Mouse (Mus musculus) CH12.LX (cell line): ENCODE data around the gene Crtc3.

Experiments
- BHLHE40 ChIP-seq: IDR thresholded peaks from 2 replicates; pipeline ENCODE4 v1.6.1; 2011; ENCODE audit warnings: mild to moderate bottlenecking, low read depth, low read length, improper control_type of control experiment
- CHD2 ChIP-seq: IDR thresholded peaks from 2 replicates; pipeline ENCODE4 v1.6.1; 2011; ENCODE audit warnings: low read length, improper control_type of control experiment
- CTCF ChIP-seq, 2 experiments: IDR thresholded peaks in 1 of 2; conservative IDR thresholded peaks in 1 of 2; 2 replicates each; pipeline ENCODE4 v1.5.1; 2011 to 2012; ENCODE audit warnings: low read depth in 2 of 2, low read length in 2 of 2, improper control_type of control experiment in 1 of 2, inconsistent platforms in 1 of 2, mild to moderate bottlenecking in 1 of 2, moderate library complexity in 1 of 2
- ETS1 ChIP-seq: conservative IDR thresholded peaks from 2 replicates; pipeline ENCODE4 v1.6.1; 2012; ENCODE audit warnings: low read depth, mild to moderate bottlenecking, inconsistent platforms, low read length, improper control_type of control experiment, moderate library complexity
- GABPA ChIP-seq: IDR thresholded peaks from 2 replicates; pipeline ENCODE4 v1.6.1; 2012; ENCODE audit warnings: low read depth, low read length, improper control_type of control experiment, inconsistent platforms; ENCODE audit not compliant: insufficient replicate concordance
- MAX ChIP-seq: IDR thresholded peaks from 2 replicates; pipeline ENCODE4 v1.6.1; 2011; ENCODE audit warnings: low read length, improper control_type of control experiment
- POLR2A ChIP-seq: IDR thresholded peaks from 2 replicates; pipeline ENCODE4 v1.6.1; 2011; ENCODE audit warnings: low read depth, mild to moderate bottlenecking, improper control_type of control experiment, low read length
- USF1 ChIP-seq: IDR thresholded peaks from 2 replicates; pipeline ENCODE4 v1.6.1; 2014; ENCODE audit warnings: low read depth, mild to moderate bottlenecking, inconsistent platforms, low read length, improper control_type of control experiment

DNA sequence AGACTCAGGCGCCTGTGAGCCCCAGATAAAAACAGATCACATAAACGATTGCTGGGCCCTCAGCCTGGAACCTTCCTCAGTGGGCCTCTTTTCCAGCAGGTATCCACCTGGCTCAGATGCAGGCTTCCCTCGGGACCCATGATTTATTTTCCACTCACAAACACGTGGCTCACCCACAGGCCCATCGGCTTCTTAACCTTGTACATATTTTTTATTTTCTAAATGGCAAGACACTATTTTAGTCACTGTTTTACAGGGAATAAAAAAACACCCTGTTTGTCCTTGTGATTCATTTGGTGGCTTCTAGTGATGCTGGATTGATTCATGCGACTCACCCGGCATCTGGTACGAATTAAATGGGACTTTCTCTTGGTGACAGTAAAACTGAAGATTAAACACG lies 127.4 kb downstream of the Crtc3 start:
- TF ChIP-seq CHD2: no peak
- TF ChIP-seq BHLHE40: no peak
- no peak for TF ChIP-seq MAX
- TF ChIP-seq POLR2A: no peak
- TF ChIP-seq CTCF (conservative IDR thresholded peaks at IDR 0.05 in 1 of 2, IDR thresholded peaks at IDR 0.05 in 1 of 2; ENCODE audit: low read depth in 2 of 2, low read length in 2 of 2): no peak
- no peak for TF ChIP-seq GABPA
- no peak for TF ChIP-seq USF1
- TF ChIP-seq ETS1: no peak
